Mouse (Mus musculus): Measurements from ENCODE around the gene Endog. TPM values are rescaled to one million over a fixed set of nuclear protein-coding genes. Genes with fewer than 3 reads are reported as not detected.
"Not testable (repeated sequence)": the region's sequence is repeated elsewhere in the genome, so short reads cannot be mapped to it uniquely, and the experiment has no call there.

Gene Endog
- polyA plus RNA-seq (2016; fragmentation: Nextera tagmentation; extraction: Ambion mirVana), result 15.7 and 16.2 TPM in 2 replicates

DNA sequence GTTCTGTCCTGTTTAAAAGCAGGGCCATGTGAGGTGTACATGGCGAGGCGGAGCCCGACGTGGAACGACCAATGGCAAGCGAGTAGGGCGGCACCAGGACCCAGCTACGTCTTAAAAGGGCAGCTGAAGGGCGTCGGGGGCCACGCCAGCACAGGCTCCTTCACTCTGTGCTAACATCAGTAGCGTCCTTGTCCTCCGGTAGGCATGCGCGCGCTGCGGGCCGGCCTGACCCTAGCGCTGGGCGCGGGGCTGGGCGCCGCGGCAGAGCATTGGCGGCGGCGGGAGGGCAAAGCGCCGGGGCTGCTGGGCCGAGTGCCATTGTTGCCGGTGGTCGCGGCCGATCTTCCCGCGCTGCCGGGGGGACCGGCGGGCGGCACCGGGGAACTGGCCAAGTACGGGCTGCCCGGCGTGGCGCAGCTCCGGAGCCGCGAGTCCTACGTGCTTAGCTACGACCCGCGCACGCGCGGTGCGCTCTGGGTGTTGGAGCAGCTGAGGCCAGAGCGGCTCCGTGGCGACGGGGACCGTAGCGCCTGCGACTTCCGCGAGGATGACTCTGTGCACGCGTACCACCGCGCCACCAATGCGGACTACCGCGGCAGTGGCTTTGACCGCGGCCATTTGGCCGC is at the start of gene Endog:
Gene Endog, plus strand, starts transcription at position 123 of the 626 bp plus-strand sequence.
- peak within 1 kb of the TSS; percentile 94 for H3K27ac ChIP-seq
- peaks cover 38% of the 10 kb centered on the region for H3K36me3 ChIP-seq
- H3K4me1 ChIP-seq, result peaks cover 8% of the 10 kb centered on the region
- peak within 1 kb of the TSS; percentile 71 for H3K4me3 ChIP-seq
- peak; percentile 97 for ATAC-seq (ENCODE audit: low FRiP score)
- under 1% methylated on average over 75 of the region's 75 CpGs for WGBS
- H3K9ac ChIP-seq, result peak within 1 kb of the TSS; percentile 81
- H3K27me3 ChIP-seq, result no peaks in the 10 kb centered on the region
- peak within 1 kb of the TSS; percentile 94 for H3K4me2 ChIP-seq (replicated peaks)
- peaks cover 8% of the 10 kb centered on the region for H3K9me3 ChIP-seq (replicated peaks)

DNA sequence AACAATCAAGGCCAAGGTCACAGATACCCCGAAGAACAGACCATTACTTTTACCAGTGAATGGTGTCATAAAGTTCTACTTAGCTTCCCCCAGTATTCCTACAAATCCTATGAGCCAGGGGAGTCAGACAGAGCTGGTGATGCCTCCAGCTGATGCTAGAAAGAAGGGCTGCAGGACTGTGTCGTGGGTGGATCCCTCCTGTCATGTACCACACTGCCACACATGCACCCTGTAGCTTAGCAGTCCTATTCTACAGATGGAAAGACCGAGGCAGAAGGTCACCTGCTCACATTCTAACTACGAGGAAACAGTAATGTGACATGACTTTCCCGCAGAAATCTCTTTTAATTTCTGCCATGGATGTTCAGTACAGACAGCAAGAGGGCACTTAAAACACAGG is 48.5 kb upstream of the Endog start:
- ATAC-seq (ENCODE audit: low FRiP score), result no peak
- H3K27ac ChIP-seq, result no peak overlapping the region
- H3K4me1 ChIP-seq, result peaks cover 42% of the 10 kb centered on the region
- H3K27me3 ChIP-seq, result no peaks in the 10 kb centered on the region
- H3K4me2 ChIP-seq (replicated peaks), result peak overlapping the region; percentile 93; the same call in 1 of the 2 replicates
- H3K36me3 ChIP-seq, result no peaks in the 10 kb centered on the region
- 91% methylated on average over 5 of the region's 5 CpGs for WGBS
- no peak overlapping the region for H3K4me3 ChIP-seq
- no peaks in the 10 kb centered on the region for H3K9me3 ChIP-seq (replicated peaks)
- H3K9ac ChIP-seq, result no peak overlapping the region

DNA sequence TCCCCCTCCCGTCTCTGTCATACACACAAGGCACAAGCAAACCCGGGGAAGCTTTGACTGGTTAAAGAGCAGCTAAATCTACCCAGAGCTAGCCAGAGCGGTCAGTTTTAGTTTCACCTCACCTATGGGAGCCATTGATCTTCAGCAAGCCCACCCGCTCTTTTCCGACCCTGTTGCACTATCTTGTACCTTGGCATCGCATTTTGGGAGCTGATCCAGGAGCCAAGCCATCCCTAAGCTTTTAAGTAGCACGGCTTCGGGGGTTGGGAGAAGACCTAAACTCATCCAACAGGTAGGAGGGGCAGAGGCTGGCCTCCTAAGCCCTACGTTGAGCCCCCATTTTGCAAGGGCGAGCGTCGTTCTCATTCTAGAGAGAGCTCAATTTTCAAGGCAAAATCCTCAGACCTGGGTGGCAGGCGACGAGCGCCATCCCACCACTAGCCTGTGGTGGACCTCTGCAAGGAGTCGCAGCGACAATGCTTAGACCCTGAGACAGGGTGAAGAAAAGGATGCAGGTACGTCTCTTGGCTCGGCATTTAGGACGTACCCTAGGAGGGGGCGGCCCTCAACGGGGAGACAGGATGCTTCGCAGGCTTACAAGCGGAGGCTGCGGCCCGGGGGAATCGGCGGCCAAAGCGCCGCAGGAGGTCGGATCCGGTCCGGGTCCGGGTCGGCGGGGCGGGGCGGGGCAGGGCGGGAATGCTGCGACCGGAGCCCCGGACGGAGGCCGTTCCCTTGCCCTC is 47.4 kb upstream of the Endog start:
- peak overlapping the region; percentile 93 for H3K4me2 ChIP-seq (replicated peaks)
- H3K9ac ChIP-seq, result peak overlapping the region; percentile 92
- peak; percentile 77 for ATAC-seq (ENCODE audit: low FRiP score)
- H3K9me3 ChIP-seq (replicated peaks), result no peaks in the 10 kb centered on the region
- H3K27me3 ChIP-seq, result no peaks in the 10 kb centered on the region
- H3K27ac ChIP-seq, result peak overlapping the region; percentile 84
- WGBS, result 1% methylated on average over 42 of the region's 44 CpGs
- peaks cover 41% of the 10 kb centered on the region for H3K4me1 ChIP-seq
- peak overlapping the region; percentile 86 for H3K4me3 ChIP-seq
- H3K36me3 ChIP-seq, result no peaks in the 10 kb centered on the region

DNA sequence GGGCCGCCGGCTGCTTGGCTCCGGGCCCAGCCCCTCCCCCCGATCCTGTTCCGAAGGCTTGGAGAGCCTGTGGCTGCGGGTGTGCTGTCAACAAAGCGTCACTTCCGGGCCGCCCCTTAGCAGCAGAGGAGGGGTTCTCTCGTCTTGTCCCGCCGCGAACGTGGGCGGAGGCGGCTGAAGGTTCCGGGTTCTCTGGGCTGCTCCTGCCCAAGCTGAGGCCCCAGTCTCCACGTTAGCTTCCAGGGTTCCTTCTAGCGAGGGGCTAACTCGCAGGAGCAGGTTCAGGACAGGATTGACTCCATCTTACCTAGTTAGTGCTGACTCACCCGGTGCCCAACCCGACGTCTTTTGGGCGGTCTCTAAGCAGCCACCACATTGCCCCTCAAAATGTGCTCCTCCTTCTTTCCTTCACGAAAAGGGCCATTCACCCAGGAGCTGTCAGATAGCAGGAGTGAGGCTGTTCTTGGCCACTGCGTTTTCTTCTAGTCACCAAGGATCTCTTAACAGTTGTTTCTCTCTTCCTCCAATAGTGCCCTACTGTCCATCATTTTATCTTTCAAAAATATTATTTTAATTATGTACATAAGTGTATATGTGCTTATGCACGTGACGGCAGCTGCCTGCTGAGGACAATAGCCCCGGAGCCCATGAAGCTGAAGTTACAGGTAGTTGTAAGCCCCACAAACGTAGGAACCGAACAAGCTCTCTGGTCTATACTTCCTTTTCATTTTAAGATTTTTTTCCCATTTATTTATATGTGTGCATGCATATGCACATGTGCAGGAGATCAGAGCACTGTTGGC is 46.6 kb upstream of the Endog start, which contains the start of gene Zer1:
Gene Zer1, minus strand, starts transcription at position 114 of the 803 bp plus-strand sequence.
- 12% methylated on average over 26 of the region's 31 CpGs for WGBS
- Histone ChIP-seq H3K9me3 (replicated peaks) (no peaks in the 10 kb centered on the region), H3K4me2 (replicated peaks) (peak within 1 kb of the TSS; percentile 93), H3K36me3 (no peaks in the 10 kb centered on the region), H3K27me3 (no peaks in the 10 kb centered on the region), H3K27ac (peak within 1 kb of the TSS; percentile 84), H3K4me1 (peaks cover 33% of the 10 kb centered on the region), H3K4me3 (peak within 1 kb of the TSS; percentile 86), H3K9ac (peak within 1 kb of the TSS; percentile 92)
- peak; percentile 96 for ATAC-seq (ENCODE audit: low FRiP score)

DNA sequence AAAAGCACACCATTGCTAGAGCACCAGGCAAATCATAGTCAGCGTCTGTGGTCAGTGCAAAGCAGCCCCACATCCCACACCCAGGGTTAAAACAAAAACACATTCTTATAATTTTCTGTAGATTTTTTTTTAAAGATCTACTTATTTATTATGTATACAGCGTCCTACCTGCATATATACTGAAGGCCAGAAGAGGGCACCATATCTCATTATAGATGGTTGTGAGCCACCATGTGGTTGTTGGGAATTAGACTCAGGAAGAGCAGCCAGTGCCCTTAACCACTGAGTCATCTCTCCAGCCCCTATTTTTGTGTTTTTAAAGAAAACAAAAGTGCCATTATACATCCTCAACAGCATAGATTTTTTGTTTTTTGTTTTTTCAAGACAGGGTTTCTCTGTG is 42.5 kb upstream of the Endog start:
- Histone ChIP-seq H3K27me3 (no peaks in the 10 kb centered on the region), H3K36me3 (no peaks in the 10 kb centered on the region), H3K27ac (no peak overlapping the region), H3K9me3 (replicated peaks) (no peaks in the 10 kb centered on the region), H3K9ac (no peak overlapping the region), H3K4me3 (no peak overlapping the region), H3K4me2 (replicated peaks) (no peak overlapping the region), H3K4me1 (peaks cover 15% of the 10 kb centered on the region)
- no peak for ATAC-seq (ENCODE audit: low FRiP score)
- WGBS, result 25% methylated on average over 2 of the region's 2 CpGs

DNA sequence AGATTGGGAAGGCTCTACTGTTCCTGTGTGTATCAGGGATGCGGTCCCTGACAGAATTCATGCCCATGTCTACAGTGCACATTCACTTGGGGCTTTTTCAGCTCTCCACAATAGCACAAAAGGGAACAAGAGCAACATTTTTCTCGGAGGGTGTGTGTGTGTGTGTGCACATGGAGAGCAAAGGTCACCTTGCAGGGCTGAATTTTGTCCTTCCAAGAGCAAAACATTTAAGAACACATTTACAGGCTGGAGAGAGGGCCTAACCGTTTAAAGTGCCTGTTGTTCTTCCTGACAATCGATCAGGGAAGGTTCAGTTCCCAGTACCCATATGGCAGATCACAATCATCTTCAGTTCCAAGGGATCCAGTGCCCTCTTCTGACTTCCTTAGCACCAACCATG is 41.1 kb upstream of the Endog start:
- H3K4me3 ChIP-seq, result no peak overlapping the region
- ATAC-seq (ENCODE audit: low FRiP score), result no peak
- no peak overlapping the region for H3K4me2 ChIP-seq (replicated peaks)
- H3K4me1 ChIP-seq, result peaks cover 19% of the 10 kb centered on the region
- no peaks in the 10 kb centered on the region for H3K36me3 ChIP-seq
- no peaks in the 10 kb centered on the region for H3K9me3 ChIP-seq (replicated peaks)
- H3K27ac ChIP-seq, result no peak overlapping the region
- 84% methylated on average over 4 of the region's 4 CpGs for WGBS
- H3K27me3 ChIP-seq, result no peaks in the 10 kb centered on the region
- no peak overlapping the region for H3K9ac ChIP-seq

DNA sequence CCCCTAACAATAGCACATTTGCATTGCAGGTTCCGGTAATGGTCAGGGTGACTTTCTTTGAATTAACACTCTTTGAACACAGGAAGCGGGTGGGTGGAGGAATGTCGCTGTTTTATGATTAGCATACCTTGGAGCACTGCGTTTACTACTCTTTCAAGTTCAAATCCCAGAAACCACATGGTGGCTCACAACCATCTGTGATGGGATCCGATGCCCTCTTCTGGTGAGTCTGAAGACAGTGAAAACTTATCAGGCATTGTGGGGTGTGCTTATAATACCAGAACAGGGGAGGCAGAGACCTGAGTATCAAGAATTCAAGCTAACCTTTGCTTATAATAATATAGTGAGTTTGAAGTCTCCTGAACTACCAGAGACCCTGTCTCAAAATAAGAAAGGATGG is 40.1 kb upstream of the Endog start:
- H3K4me3 ChIP-seq; H3K27me3 ChIP-seq; H3K36me3 ChIP-seq; H3K4me2 ChIP-seq (replicated peaks); H3K9ac ChIP-seq; H3K9me3 ChIP-seq (replicated peaks); H3K27ac ChIP-seq; ATAC-seq (ENCODE audit: low FRiP score): not testable (repeated sequence)
- 67% methylated on average over 5 of the region's 5 CpGs for WGBS
- H3K4me1 ChIP-seq, result peaks cover 25% of the 10 kb centered on the region

DNA sequence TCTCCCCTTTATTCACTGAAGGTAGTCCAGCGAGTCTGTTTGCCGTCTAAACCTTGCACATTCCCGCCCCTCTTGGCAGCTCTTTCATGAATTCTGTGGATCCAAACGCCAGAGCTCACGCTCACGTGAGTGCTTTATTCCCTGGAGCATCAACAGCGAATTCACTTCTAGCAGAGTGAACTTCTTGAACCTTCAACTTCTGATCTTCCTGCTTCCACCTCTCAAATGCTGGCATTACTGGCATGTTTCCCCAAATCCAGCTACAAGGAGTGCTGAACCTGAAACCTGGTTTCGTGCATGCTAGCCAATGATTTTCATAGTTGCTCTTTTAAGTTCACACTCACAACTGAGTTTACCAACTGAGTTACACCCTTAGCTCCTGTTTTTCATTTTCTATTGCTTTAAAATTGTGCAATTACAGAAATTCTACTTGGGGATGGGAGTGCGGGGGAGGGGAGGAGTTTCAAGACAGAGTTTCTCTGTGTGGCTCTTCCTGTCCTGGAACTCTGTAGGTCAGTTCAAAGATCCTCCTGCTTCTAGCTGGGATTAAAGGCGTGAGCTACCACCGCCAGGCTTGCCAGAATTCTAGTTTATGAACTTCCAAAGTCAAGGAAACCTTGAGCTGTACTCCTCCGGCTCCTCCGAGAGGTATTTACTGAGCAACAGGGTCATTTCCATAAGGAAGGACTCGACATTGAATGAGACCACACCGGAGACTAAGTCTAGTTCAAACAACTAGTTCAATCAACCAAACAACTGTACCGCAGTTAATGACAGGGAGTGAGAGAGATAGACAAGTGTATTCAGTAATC is 38.3 kb upstream of the Endog start:
- H3K36me3 ChIP-seq, result peaks cover 15% of the 10 kb centered on the region
- H3K27ac ChIP-seq, result 0 out of 2 replicates have a peak overlapping the region, but pooled peaks have one; percentile 46
- WGBS, result 24% methylated on average over 16 of the region's 16 CpGs
- H3K4me2 ChIP-seq (replicated peaks), result peak overlapping the region; percentile 94
- H3K9me3 ChIP-seq (replicated peaks), result no peaks in the 10 kb centered on the region
- H3K27me3 ChIP-seq, result no peaks in the 10 kb centered on the region
- H3K4me3 ChIP-seq, result peak overlapping the region; percentile 76
- H3K9ac ChIP-seq, result peak overlapping the region; percentile 86; the same call in 1 of the 2 replicates
- H3K4me1 ChIP-seq, result peaks cover 25% of the 10 kb centered on the region
- no peak for ATAC-seq (ENCODE audit: low FRiP score)

DNA sequence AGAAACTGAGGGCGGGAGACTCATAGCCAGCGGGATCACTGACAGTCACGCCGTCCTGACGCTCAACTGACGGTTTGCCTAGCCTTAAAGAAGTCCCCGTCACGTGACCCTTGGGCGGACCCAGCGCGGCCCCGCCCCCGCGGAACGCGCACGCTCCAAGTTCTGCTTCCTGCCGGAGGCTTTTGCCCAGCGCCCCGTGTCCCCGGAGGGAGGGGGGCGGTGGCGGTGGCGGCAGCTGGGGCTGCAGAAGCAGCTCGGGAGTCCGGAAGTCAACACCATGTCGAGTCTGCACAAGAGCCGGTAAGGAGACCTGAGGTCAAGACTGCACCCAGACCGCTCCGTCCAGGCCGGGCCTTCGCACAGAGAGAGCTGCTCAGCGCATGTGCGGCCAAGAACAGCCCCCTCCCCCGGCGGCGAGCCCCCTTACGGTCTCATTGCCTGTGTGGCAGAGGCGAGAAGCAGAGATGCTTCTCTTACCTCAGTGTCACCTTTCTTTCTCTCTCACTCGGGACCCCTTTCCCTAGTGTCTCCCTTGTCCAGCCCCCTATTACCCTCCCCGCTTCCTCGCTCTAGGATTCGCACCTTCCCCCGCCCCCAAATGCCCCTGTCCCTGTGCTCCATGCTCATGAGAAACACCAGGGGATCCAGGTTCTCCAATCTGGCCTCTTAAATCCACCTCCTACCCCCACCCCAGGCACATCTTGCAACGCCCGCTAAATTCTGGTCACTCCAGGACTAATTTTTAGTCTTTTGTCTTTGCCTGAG is 37.5 kb upstream of the Endog start, which contains the start of gene Tbc1d13:
Gene Tbc1d13, plus strand, starts transcription at position 134 of the 765 bp plus-strand sequence.
- under 1% methylated on average over 46 of the region's 46 CpGs for WGBS
- ATAC-seq (ENCODE audit: low FRiP score), result peak; percentile 93
- Histone ChIP-seq H3K4me2 (replicated peaks) (peak within 1 kb of the TSS; percentile 94), H3K4me3 (peak within 1 kb of the TSS; percentile 76), H3K36me3 (peaks cover 15% of the 10 kb centered on the region), H3K27ac (peak within 1 kb of the TSS; percentile 82), H3K9me3 (replicated peaks) (no peaks in the 10 kb centered on the region), H3K9ac (peak within 1 kb of the TSS; percentile 86), H3K4me1 (peaks cover 25% of the 10 kb centered on the region), H3K27me3 (no peaks in the 10 kb centered on the region)

DNA sequence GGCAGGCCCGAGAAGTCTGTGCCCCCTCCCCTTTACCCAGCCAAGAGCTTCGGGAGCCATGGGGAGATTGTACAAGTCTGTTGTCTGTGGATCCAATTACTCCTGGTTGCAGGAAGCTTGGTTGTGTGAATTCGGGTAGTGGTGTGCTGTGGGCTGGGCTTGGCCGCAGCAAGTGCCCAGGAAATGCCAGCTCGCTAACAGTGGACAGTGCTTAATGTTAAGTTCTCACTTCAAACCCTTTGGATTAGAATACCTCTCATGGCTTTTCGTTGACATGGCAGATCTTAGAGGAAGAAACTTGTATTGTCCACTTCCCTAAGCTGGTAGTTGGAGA is 36.9 kb upstream of the Endog start:
- H3K9ac ChIP-seq, result peak overlapping the region; percentile 86
- H3K4me2 ChIP-seq (replicated peaks), result peak overlapping the region; percentile 94
- peak overlapping the region; percentile 82 for H3K27ac ChIP-seq
- ATAC-seq (ENCODE audit: low FRiP score), result peak; percentile 12; the same call in 1 of the 2 replicates
- H3K9me3 ChIP-seq (replicated peaks), result no peaks in the 10 kb centered on the region
- no peaks in the 10 kb centered on the region for H3K27me3 ChIP-seq
- peak overlapping the region; percentile 76 for H3K4me3 ChIP-seq
- peaks cover 15% of the 10 kb centered on the region for H3K36me3 ChIP-seq
- 35% methylated on average over 6 of the region's 6 CpGs for WGBS
- peaks cover 25% of the 10 kb centered on the region for H3K4me1 ChIP-seq
